Mouse (Mus musculus): ENCODE results near the gene Ap4b1.
"Not testable (repeated sequence)": the region's sequence is repeated elsewhere in the genome, so short reads cannot be mapped to it uniquely, and the experiment has no call there.

Ap4b1 gene

GRCm38 (mm10) chr3:103808891-103809798 is at the start of gene Ap4b1, which contains the start of the genes Dclre1b and Gm43064:
TSS of gene Ap4b1 (plus strand) at chr3:103809520.
TSS of gene Dclre1b (minus strand) at chr3:103809444.
TSS of gene Gm43064 (plus strand) at chr3:103809573.
- peak; percentile 96 for DNase-seq

GRCm38 (mm10) chr3:103766789-103767188 is 42.5 kb upstream of the Ap4b1 start:
- DNase-seq = no peak

GRCm38 (mm10) chr3:103771531-103772130 is 37.7 kb upstream of the Ap4b1 start:
- no peak for DNase-seq

- DNase-seq = peak; percentile 41
Observed at GRCm38 (mm10) chr3:103772846-103773245, 36.5 kb upstream of the Ap4b1 start.

- peak; percentile 50 for DNase-seq
Observed at GRCm38 (mm10) chr3:103773508-103773907, 35.8 kb upstream of the Ap4b1 start.

- DNase-seq = peak; percentile 79
Observed at GRCm38 (mm10) chr3:103774009-103774408, 35.3 kb upstream of the Ap4b1 start.

- DNase-seq = peak; percentile 77
Observed at GRCm38 (mm10) chr3:103777940-103778339, 31.4 kb upstream of the Ap4b1 start.

- no peak for DNase-seq
Observed at GRCm38 (mm10) chr3:103778660-103779059, 30.7 kb upstream of the Ap4b1 start.

- peak; percentile 38 for DNase-seq
Observed at GRCm38 (mm10) chr3:103779183-103779582, 30.1 kb upstream of the Ap4b1 start.

- peak; percentile 34 for DNase-seq
Observed at GRCm38 (mm10) chr3:103780271-103780670, 29.0 kb upstream of the Ap4b1 start.

- DNase-seq = no peak
Observed at GRCm38 (mm10) chr3:103780777-103781176, 28.5 kb upstream of the Ap4b1 start.

GRCm38 (mm10) chr3:103782844-103783609 is 26.3 kb upstream of the Ap4b1 start:
- DNase-seq = no peak

GRCm38 (mm10) chr3:103787225-103787624 is 22.1 kb upstream of the Ap4b1 start:
- no peak for DNase-seq

- no peak for DNase-seq
Observed at GRCm38 (mm10) chr3:103789096-103789495, 20.2 kb upstream of the Ap4b1 start.

- DNase-seq = no peak
Observed at GRCm38 (mm10) chr3:103789891-103790345, 19.4 kb upstream of the Ap4b1 start.

- peak; percentile 55 for DNase-seq
Observed at GRCm38 (mm10) chr3:103790346-103791145, 18.8 kb upstream of the Ap4b1 start.

- DNase-seq = peak; percentile 96
Observed at GRCm38 (mm10) chr3:103791230-103792110, 17.9 kb upstream of the Ap4b1 start, which contains the start of gene Hipk1. TSS of gene Hipk1 (minus strand) at chr3:103791563.

GRCm38 (mm10) chr3:103792111-103792406 is 17.3 kb upstream of the Ap4b1 start:
- DNase-seq = not testable (repeated sequence)

- no peak for DNase-seq
Observed at GRCm38 (mm10) chr3:103792566-103792965, 16.8 kb upstream of the Ap4b1 start.

- DNase-seq = no peak
Observed at GRCm38 (mm10) chr3:103796389-103796788, 12.9 kb upstream of the Ap4b1 start.

- DNase-seq = no peak
Observed at GRCm38 (mm10) chr3:103799507-103799906, 9.8 kb upstream of the Ap4b1 start.
